ENCODE assay signal across 8 mouse cellular contexts in genomic region chr9:42530221-42531152, GRCm38 (mm10). TPM values are rescaled to one million over a fixed set of nuclear protein-coding genes. Genes with fewer than 3 reads are reported as not detected.
DNase-seq lines count a peak whose midpoint lies in the region; ATAC-seq and TF ChIP-seq lines count a peak whose summit lies in the region.

No protein-coding gene starts in this region.

- DNase-seq in brain, embryonic 14.5 days (ENCODE audit: low read depth) = peak; percentile 85
- DNase-seq in embryo, embryonic 11 days = peak; percentile 71
- peak; percentile 75 for DNase-seq in hindbrain, postnatal 0 days (ENCODE audit: low spot score)
- peak; percentile 84 for DNase-seq in midbrain, embryonic 11.5 days (ENCODE audit: low spot score, missing footprints)
- DNase-seq in gastrocnemius, postnatal 4 days (ENCODE audit: low spot score in 2 of 2) = no peak
- DNase-seq in urinary bladder, postnatal 10 days (ENCODE audit: low spot score) = no peak
- DNase-seq in lung, postnatal 4 days = no peak

- TF ChIP-seq CTCF in brain, embryonic 14.5 days (IDR thresholded peaks at IDR 0.05; ENCODE audit: borderline replicate concordance, extremely low read depth, insufficient read depth, insufficient read length) = no peak
- TF ChIP-seq CTCF in hindbrain, postnatal 0 days (IDR thresholded peaks at IDR 0.05; ENCODE audit: low read depth) = no peak

- no peaks in the 10 kb centered on the region for H3K27me3 ChIP-seq in hindbrain, postnatal 0 days (ENCODE audit: insufficient read depth, low read length)
- H3K27me3 ChIP-seq in midbrain, embryonic 11.5 days (ENCODE audit: control insufficient read depth, insufficient read depth, low read length) = no peaks in the 10 kb centered on the region

- TF ChIP-seq POLR2A in brain, embryonic 14.5 days (IDR thresholded peaks at IDR 0.05; ENCODE audit: borderline replicate concordance, extremely low read depth, insufficient read depth, insufficient read length, poor library complexity, severe bottlenecking) = no peak

- no peak overlapping the region for H3K4me3 ChIP-seq in hindbrain, postnatal 0 days (ENCODE audit: low read length)
- H3K4me3 ChIP-seq in midbrain, embryonic 11.5 days (ENCODE audit: low read depth, low read length) = no peak overlapping the region

- H3K9ac ChIP-seq in hindbrain, postnatal 0 days (replicated peaks; ENCODE audit: low read length) = peak overlapping the region; percentile 35; the same call in 1 of the 2 replicates
- H3K9ac ChIP-seq in midbrain, embryonic 11.5 days (ENCODE audit: low read length) = no peak overlapping the region

- H3K4me2 ChIP-seq in hindbrain, postnatal 0 days (ENCODE audit: low read depth, low read length) = 0 out of 2 replicates have a peak overlapping the region, but pooled peaks have one; percentile 3
- no peak overlapping the region for H3K4me2 ChIP-seq in midbrain, embryonic 11.5 days

- no peaks in the 10 kb centered on the region for H3K9me3 ChIP-seq in hindbrain, postnatal 0 days (ENCODE audit: low read length)
- H3K9me3 ChIP-seq in midbrain, embryonic 11.5 days (ENCODE audit: control insufficient read depth, low read length) = no peaks in the 10 kb centered on the region

- peak overlapping the region; percentile 82 for H3K27ac ChIP-seq in hindbrain, postnatal 0 days
- no peak overlapping the region for H3K27ac ChIP-seq in midbrain, embryonic 11.5 days (ENCODE audit: low read depth, low read length)

- peaks cover 17% of the 10 kb centered on the region for H3K4me1 ChIP-seq in hindbrain, postnatal 0 days (ENCODE audit: insufficient read depth, low read length)
- peaks cover 9% of the 10 kb centered on the region for H3K4me1 ChIP-seq in midbrain, embryonic 11.5 days (ENCODE audit: control insufficient read depth, insufficient read depth, low read length)

- no peaks in the 10 kb centered on the region for H3K36me3 ChIP-seq in hindbrain, postnatal 0 days (ENCODE audit: insufficient read depth, low read length)
- H3K36me3 ChIP-seq in midbrain, embryonic 11.5 days (ENCODE audit: control insufficient read depth, insufficient read depth, low read length) = no peaks in the 10 kb centered on the region

- 25% methylated on average over 7 of the region's 7 CpGs for WGBS in hindbrain, postnatal 0 days
- WGBS in midbrain, embryonic 11.5 days = 79% methylated on average over 7 of the region's 7 CpGs

- peak; percentile 83 for ATAC-seq in hindbrain, postnatal 0 days
- no peak for ATAC-seq in midbrain, embryonic 11.5 days (ENCODE audit: low FRiP score)
- ATAC-seq in granulocyte monocyte progenitor cell, adult 5-6 weeks (replicated peaks; ENCODE audit: poor library complexity, severe bottlenecking) = no peak

RNA-seq across cellular contexts. Expression of gene Tbcel, which starts 22.9 kb away (rescaled TPM):
- 17.4 and 18.6 TPM in 2 replicates for polyA plus RNA-seq in brain, embryonic 14.5 days (2012; rRNA removed)
- total RNA-seq in hindbrain, postnatal 0 days (2014; rRNA removed) = 19.7 and 22.6 TPM in 2 replicates
- 3.8 and 4.1 TPM in 2 replicates for polyA plus RNA-seq in hindbrain, postnatal 0 days (2015; fragmentation: Nextera tagmentation; extraction: Ambion mirVana)
- 4.0 and 4.5 TPM in 2 replicates for polyA plus RNA-seq in midbrain, embryonic 11.5 days (2014; fragmentation: Nextera tagmentation; extraction: Ambion mirVana)
- 10.0 and 14.3 TPM in 2 replicates for total RNA-seq in granulocyte monocyte progenitor cell, adult 5-6 weeks (2014; fragmentation: Nextera tagmentation)
- 9.7 and 11.3 TPM in 2 replicates for total RNA-seq in granulocyte monocyte progenitor cell, adult 5-6 weeks (2017)
- 10 to 100 TPM; 23.2 to 26.4 TPM for total RNA-seq in gastrocnemius, postnatal 4 days (2021)

Comparison
In these comparisons a context has a peak if more than half of its experiments do, and no peak if none do; other contexts are left out.
1. DNase-seq: peak in brain, embryonic 14.5 days (single experiment), embryo, embryonic 11 days (single experiment), hindbrain, postnatal 0 days (single experiment) and midbrain, embryonic 11.5 days (single experiment); none in gastrocnemius, postnatal 4 days (0 of 2), urinary bladder, postnatal 10 days (single experiment) and lung, postnatal 4 days (0 of 2).